Mouse (Mus musculus) left cerebral cortex, postnatal 4 days (tissue): ENCODE measurements at regions not wholly inside any gene's neighbourhood (a gene's known extent, or its start where the extent isn't known, plus 50 kb on each side); places are given as distances from the start of the nearest gene placed in this dataset.

Experiments
- DNase-seq: peaks from one replicate; pipeline ENCODE4 v3.0.0-alpha.2; 2022
- intact Hi-C: fragments of 180-260 bp; cut with DNase I; formaldehyde crosslinking; loops from one replicate; pipeline ENCODE4 v1.15.1; 2025

DNA sequence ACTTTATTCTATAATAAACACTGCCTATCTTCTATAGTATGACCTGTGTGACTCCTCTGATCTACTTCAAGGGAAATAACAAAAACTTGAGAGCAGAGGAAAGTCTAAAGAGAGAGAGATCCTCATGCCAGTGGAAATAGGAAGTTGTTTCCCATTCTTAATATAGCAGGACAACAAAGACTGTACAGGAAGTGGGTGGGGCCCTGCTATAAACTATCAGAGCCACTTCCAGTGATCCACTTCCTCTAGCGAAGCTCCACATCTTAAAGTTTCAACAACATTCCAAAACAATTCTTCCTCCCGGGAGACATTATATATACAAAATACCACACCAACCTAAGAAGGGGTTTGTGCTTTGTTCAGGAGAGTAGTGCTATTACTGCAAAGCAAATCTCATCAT, 339.7 kb downstream of the Elavl2 start:
- intact Hi-C loops = no loop called here
- no peak for DNase-seq

DNA sequence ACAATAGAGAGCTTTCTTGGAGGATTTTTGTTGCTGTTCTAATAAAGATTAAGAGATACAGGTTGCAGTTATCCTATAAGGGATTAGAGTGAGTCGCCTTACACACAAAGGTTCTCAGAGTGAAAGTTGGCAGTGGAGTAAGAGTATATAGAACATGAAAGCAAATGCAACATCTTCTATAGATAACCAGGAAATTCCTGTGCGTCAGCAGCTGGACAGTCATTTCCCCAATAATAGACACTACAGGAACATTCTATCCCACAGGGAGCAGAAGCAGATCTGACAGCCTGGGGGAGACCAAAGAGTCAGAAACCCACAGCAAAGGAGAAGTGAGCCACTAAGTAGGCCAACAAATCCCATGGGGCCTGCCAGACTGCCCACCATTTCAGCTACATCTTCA, 348.7 kb downstream of the Elavl2 start:
- intact Hi-C loops = no loop called here
- no peak for DNase-seq

DNA sequence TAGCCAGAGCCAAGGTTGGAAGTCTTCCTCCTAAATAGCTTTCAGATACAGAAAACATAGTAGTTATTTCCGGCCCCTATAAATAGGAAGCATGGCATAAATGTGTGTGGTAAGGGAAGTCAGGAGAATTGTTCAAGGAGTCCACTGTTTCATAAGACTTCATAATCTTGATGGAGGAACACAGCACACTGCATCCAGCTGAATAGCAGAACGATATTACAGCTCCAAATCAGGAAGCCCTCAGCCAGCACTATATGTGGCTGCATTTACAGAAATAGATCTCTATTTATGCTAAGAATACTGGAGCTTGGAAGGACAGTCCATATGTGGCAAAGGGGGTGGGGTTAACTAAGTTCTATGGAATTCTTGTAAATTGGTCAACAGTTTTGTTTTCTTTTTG, 371.1 kb downstream of the Elavl2 start:
- intact Hi-C loops = no loop called here
- DNase-seq = no peak

DNA sequence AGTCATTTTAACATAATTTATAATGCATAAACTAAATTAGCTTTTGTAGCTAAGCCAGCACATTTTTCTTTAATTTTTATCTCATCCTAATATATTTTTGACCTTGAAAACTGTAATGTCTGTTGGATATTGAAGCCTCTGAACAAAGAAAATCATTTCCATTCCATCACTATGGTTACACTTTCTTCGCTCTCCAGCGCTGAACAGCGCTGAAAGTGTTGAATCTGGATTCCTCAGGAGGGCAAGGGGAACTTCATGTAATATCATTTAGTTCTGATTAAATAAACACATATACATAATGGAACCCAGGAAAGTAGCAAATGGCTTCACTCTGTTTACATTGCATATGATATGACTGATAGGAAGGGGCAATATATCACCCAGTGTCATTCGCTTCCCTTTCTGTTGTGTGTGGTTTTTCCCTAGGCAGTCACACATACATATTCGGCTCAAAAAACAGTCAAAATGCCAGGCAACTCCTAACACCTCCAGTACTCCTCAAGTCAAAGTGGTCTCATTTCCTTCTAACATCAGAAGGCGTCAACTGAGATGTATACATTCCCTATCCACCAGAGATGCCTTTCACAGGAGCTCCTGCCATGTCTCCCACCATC, 372.5 kb downstream of the Elavl2 start:
- intact Hi-C loops = no loop called here
- DNase-seq = no peak

DNA sequence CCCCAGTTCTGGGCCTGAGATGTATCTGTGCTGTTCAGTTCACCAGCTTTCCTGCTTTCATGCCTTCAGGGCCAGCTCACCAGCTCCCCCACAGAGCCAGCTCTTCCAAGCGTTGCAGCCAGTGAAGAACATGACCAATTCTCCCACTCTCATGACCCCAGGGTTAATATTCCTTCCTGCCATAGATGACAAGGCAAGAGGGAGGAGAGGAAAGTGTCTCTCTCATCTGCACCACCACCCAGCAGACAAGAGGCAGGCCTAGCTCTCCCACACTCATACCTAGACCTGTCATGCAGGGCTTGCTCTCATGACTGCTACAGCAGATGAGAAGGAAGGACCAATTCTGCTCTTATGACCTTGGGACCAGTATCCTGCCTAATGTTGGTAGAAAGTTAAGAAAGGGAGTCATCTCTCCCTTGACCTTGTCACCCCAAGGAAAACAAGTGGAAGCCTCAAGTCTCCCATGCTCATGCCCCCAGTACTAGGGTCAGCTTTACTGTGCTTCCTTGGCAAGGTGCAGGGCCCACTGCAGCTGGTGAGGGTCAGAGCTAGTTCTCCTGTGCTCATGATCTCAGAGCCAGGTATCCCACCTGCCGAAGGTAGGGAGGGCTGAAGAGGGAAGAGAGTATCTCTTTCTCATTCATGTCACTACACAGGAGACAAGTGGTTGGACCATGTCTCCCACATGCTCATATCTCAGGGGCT, 404.0 kb downstream of the Elavl2 start:
- intact Hi-C loops = no loop called here
- DNase-seq = no peak

DNA sequence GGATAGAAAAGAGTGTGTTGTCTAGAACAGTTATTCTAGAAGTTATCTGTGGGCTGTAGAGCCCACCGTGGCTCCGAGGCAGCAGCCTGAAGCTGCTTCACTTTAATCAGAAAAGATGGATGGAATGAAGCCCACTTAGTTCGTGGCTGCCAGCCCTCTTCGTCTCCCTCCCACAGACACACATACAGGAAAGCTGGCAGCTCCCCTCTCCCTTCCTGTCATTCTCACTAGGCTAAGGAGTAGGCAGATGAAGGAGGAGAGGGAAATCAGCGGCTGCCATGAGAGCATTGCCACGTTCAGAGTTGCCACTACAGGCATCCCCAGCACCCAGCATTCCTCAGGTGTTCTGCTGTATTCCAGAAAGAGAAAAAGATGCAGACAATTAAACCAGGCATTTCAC, 435.9 kb downstream of the Elavl2 start:
- intact Hi-C loops = no loop called here
- DNase-seq = peak; percentile 30

DNA sequence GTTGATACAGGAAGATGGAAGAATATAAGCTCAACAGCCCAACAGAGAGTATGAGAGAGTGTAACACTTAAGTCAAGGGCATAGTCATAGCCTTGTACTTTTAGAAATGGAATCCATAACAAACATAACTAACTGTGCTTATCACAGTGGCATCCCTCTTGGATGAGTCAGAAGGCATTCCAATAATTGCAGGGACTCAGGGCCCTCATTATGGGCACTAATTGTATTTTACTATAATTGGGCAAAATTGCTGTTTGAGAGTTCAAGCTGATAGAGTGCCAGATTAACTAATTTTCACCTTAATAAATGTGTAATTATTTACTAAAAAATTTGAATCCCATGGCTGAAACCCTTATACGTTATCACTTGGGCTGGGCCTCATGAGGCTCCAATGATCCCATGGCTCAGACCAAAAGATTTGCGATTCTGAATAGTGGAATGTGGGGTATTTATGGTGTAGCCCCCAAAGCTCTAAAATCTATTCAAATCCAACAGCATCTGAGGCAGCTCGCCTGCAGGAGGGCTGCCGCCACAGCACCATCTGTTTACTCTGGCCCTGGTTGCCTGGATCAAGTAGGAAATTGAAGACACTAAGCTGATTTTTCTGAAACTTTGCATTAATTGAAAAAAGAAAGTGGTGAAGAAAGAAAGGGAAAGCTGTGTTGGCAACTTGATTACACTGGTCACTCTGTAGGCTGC, 456.7 kb downstream of the Elavl2 start:
- DNase-seq = peak; percentile 10
- intact Hi-C loops = no loop called here

DNA sequence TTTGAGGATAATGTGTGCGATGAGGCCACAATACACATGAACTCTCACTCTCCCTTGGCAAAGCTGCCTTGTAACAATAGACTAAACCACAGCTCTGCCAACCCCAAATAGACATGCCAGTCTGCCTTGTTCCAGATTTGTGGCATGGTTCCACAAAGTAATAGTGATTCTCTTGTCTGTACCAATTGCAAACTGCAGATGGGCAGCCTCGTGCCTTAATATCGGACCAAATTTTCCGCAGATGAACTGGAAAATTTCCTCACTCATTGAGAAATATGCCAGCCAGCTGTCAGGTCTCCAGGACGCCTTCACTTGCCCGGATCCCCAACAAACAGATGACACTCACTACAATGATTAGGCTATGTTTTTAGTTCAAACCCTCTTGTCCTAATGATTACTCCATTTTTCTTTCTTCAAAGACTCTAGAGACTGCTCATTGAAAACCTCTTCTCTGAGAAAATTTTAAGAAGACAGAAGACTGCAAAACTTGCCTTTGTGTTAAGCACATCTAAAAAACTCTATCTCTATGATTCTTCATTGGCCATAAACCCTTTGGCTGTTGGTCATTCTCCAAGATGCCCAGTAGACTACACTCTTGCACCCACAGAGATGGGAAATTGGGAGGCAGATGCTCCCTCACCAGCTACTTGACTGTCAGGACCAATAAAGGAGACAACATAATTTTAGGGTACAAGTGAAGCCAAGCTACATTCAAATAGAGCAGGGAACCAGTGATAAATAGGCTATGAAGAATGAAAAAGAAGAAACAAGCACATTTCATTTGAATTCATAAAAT, 483.1 kb downstream of the Elavl2 start:
- intact Hi-C loops = no loop called here
- peak; percentile 80 for DNase-seq

DNA sequence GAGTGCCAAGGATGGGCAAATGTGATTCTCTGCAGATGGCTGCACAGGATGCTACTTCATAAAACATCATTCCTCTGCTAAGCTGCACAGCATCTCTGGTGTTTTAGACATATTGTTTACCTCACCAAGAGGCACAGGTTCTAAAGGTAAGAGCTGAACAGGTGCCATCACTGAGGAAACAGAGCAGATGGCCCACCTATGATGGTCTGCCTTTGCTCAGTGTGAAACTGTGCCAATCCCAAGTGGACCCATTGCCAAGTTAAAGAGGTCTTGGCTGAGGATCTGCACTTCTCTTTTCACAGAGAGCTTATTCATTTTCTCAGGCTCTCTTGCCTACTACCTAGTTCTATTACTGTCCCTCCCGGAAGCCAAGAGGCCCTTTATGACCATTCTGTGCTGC, 494.3 kb downstream of the Elavl2 start:
- intact Hi-C loops = no loop called here
- peak; percentile 61 for DNase-seq

DNA sequence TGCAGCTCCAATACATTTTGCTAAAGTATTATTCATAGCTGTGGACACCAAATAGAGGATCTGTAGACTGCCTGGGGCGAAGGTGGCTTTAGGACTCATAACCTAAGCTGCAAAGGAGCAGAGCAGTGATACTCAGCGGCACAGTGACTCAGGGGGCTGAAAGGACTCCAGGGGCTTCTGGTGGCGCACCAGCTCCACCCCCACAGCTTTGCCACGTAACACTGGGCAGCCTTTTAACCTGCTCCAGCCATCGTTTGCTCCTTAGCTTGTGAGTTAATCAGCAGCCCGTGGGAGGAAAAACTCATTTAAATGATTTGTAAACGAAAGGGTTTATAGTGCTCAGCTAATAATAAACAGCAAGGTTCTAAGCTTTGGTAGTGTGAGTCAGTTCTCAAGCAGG, 532.4 kb downstream of the Elavl2 start:
- DNase-seq = no peak
- intact Hi-C loops = loop anchor here (10.0 kb wide), 1 partner anchor 497 kb away; no protein-coding TSS in a partner anchor

DNA sequence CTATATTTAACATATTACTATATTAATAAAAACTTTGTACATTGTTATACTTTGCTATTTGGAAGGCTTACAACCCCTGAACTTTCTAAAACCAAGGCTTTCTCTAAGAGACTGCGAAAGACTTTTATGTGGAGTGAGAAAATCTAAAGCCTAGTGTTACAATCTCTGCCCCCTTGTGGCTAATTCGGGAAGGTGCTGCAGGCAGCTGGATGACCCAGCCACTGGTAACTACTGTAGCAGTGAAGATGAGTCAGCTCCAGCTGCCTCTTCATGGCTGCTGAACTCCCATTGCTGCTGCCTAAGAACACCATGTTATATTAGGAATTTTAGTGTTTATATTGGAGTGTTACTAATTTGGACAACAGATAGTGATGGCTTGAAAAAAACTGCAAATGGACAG, 539.7 kb downstream of the Elavl2 start:
- peak; percentile 50 for DNase-seq
- intact Hi-C loops = loop anchor here (10.0 kb wide), 1 partner anchor 504 kb away; no protein-coding TSS in a partner anchor

DNA sequence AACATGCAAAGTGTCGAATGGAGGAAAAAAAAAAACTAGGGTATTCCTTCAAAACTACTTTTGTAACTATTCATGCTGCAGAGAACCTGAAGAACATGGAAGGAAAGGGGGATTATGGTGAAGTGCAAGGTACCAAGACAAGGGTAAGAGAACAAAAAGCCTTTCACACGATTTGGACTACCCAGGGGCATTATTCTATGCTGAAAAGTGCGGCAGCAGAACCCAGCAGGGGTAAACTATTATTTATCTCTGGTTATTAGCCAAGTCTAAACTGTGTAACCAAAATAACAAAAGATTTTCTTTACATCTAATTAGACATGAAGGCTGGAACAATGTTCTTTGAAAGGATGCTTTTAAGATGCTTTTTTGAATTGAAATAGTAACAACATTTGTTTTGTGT, 560.8 kb downstream of the Elavl2 start:
- intact Hi-C loops = no loop called here
- no peak for DNase-seq

DNA sequence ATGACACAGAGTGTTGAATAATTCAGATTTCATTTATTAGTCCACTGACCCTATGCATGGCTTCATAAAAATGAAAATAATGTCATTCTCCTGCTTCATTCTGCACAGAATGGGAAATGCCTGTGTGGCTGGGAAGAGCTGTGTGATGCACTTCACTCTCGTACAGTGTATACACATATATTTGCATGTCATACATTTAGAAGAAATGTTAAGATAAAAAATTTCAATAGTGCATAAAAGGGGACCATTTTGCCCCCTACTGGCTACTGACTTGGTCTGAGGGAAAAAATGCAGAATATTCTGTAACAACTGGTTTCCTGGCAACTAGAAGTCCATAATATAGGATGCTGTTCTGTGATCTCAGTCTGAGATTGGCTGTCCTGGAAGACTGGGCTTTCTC, 580.5 kb downstream of the Zfp352 start:
- intact Hi-C loops = no loop called here
- no peak for DNase-seq

DNA sequence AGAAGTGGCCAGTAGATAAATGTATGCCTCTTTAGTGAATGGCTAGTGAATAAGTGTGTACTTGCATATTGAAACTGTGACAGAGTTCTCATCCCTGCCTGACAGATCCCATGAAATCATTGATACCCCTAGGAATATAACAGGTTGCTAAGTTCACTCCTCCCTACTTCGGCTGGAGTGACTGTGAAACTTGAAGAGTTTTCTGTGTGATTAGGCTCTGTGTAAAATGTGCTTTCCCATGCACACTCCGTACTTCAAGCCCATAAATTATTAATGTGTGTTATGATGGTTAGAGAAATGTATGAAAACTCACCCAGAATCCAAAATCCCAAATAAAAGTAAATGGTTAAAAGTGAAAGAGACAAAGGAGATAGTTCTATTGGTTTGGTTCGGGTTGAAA, 580.0 kb downstream of the Zfp352 start:
- intact Hi-C loops = no loop called here
- no peak for DNase-seq

DNA sequence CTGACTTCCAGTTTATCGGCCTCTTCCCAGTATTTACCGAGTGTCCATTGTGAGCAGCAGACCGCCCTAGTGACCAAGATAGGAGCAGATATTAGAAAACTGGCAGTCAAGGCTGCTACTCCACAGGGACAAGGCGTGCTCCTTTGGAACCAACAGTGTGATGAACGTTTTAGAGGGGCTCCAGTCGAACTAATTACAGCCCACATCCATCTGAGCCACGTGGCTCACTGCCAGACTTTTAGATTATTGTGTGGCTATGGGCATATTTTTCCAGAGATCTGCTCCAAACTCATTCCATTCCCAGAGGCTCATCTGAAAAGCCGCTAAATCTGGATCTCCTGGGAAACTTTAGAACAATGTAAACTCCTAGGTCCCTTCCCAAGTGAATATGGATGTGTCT, 578.9 kb downstream of the Zfp352 start:
- intact Hi-C loops = no loop called here
- DNase-seq = peak; percentile 45
